Mouse (Mus musculus) heart, adult 8-10 months (tissue): ENCODE results near the gene Polr2e. TPM values are rescaled to one million over a fixed set of nuclear protein-coding genes. Genes with fewer than 3 reads are reported as not detected.
"Not testable (repeated sequence)": the region's sequence is repeated elsewhere in the genome, so short reads cannot be mapped to it uniquely, and the experiment has no call there.

Experiments used
- DNase-seq: peaks from one replicate; pipeline ENCODE4 v3.0.0; 2022; ENCODE audit warnings: low spot score
- total RNA-seq, 4 experiments: library from RNA; stranded (reverse); gene quantifications; 2 replicates each; pipeline ENCODE4 v1.2.4; 2022

The Polr2e gene
- total RNA-seq, 4 experiments from 2014 or later = 91.7 to 106 (median 100) TPM

DNA sequence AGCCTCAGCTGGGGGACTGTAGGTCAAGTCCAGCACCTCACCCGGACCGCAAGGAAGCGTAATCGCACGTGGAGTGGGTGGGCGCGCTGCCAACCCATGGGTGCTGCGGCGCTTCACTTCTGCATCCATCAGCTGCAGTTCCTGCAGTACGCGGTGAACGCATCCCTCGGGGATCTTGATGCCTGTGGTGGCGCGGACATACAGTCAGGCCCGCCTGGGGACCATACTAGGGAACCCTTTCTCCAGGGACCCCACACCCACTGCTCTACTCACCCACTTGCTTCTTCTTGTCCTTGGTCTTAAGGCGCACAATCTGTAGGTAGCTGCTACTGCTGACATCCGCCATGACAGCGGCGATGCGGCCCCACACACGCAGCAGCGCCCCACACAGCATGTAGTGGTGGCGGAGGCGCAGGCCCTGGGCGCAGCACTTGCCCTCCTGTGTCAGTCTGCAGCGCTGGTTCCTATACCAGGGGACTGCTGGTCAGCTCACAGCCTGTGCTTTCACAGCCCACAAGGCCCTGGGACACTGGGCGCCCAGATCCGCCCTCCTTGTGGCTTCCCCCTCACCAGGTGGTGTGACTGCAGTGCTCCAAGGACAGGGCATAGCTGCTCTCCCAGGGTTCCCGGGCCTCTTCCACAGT is 18.2 kb upstream of the Polr2e start:
- DNase-seq = no peak

DNA sequence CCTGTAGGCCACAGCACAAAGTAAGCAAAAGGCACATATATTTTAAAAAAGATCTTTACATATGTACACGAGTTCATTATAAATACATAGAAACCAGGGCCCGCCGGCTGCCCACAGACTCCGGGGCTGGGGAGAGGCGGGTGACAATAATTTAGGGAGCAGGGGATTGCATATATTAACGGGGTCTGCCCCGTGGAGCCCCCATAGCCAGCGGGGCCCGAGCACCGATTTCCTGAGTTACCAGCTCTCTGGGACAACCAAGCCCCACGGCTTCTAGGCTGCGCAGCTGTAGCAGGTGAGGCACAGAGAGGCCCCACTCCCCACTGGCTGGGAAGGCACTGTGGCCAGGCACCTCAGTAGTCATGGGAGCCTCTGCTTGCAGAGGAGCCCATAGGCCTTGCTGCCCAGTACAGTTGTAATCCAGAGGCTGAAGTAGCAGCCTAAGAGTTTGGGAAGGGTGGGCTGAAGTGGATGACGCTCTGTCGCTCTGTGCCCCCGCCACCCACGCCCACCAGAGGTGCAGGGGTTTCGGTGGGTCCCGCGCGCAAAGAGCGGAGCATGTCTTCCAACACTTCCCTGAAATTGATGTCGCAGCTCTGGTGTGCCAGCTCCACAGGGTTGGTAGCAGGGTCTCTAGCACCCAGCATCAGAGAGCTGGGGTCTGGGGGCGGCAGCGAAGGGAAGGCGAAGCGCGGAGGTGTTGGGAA is 17.5 kb upstream of the Polr2e start:
- no peak for DNase-seq

DNA sequence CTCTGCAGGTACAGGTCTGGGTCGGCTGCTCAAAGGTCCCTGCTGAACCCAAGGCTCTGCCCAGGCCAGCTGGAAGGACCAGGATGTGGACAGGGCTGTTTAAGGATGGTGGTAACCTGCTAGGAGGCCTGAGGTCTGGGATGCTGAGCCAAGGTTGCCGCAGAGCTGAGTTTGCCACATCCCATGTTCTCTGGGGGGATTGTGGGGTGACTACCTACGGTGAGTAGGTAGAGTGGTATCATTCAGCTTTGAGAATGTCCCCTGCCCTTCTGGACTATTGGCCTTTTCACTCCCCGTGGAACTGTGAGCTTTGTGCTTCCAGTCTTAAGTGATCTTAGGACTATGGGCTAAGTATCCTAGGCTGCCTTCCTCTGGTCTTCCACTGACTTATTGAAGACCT is 16.9 kb upstream of the Polr2e start:
- no peak for DNase-seq

DNA sequence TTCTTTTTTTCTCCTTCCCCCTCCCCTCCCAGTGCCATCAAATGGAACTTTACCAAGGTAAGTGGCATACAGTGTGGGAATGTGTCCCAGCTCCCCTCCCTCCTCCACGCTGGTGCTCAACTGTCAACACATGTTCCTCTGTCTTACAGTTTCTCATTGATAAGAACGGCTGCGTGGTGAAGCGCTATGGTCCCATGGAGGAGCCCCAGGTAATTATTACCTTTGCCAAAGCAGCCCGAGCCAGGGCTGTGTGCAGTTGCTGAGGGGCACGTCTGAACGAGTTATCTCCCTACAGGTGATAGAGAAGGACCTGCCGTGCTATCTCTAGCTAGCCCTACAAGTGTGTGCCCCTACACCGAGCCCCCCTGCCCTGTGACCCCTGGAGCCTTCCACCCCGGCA is 16.3 kb upstream of the Polr2e start:
- no peak for DNase-seq

DNA sequence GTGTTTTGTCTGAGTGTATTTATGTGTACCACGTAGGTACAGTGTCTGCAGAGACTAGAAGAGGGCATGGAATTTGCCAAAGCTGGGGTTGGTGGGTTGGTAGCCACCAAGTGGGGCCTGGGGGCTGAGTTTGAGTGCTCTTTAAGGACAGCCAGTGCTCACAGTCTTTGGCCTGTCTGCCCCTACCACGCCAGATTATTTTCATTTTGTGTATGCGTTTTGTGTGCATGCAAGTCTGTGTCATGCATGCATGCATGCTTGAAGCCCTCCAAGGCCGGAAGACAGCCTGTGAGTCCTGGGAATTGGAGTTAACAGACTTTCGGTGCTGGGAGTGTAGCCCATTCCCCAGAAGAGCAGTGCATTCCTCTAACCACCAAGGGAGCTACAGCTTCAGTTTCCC is 15.8 kb upstream of the Polr2e start:
- DNase-seq = no peak

DNA sequence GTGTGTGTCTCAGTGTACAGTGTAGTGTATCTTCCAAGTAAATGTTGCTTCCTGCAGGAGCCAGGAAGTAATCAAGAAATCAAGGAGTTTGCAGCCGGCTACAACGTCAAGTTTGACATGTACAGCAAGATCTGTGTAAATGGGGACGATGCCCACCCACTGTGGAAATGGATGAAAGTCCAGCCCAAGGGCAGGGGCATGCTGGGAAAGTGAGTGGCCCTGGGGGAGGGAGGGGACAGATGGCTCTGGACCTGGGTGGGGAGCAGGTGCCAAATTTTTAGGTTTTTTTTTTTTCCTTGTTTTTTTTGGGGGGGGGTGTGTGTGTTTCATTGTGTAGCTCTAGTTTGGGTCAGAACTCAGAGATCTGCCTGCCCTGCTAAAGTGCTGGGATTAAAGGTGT is 15.3 kb upstream of the Polr2e start:
- not testable (repeated sequence) for DNase-seq

DNA sequence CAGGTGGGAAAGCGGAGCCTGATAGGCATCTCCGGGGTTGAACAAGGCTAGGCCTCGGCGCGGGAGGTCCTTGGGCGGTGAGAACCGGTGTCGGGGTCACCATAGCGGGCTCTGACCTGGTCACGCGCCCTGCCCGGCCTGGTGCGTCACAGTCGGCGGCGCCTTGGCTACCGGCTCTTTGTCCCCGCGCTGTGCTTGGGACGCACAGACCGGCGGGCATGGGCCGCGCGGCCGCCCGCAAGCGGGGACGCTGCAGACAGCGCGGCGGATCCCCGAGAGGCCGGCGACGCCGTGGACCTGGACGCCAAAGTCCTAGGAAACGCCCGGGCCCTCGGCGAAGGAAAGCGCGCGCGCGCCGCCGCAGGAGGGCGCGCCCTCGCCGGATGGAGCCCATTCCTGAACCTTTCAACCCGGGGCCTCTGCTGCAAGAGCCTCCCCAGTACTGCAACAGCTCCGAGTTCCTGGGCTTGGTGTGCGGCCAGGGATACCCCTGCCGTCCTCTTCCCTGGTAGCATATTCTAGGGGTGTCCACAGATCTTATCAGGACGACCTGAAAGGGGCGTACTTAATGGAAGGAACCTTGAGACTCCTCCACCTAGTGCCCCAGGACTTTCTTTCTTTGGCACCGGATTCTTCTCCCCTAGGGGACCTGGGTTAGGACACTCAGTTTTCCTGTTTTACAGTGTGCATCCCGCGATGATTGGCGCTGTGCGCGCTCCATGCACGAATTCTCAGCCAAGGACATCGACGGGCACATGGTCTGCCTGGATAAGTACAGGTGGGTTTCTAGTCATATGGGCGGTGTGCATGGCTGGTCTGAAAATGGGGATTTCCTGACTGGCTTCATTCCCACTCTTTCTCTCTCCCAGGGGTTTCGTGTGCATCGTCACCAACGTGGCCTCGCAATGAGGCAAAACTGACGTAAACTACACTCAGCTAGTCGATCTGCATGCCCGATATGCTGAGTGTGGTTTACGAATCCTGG is 14.5 kb upstream of the Polr2e start:
- peak; percentile 60 for DNase-seq

DNA sequence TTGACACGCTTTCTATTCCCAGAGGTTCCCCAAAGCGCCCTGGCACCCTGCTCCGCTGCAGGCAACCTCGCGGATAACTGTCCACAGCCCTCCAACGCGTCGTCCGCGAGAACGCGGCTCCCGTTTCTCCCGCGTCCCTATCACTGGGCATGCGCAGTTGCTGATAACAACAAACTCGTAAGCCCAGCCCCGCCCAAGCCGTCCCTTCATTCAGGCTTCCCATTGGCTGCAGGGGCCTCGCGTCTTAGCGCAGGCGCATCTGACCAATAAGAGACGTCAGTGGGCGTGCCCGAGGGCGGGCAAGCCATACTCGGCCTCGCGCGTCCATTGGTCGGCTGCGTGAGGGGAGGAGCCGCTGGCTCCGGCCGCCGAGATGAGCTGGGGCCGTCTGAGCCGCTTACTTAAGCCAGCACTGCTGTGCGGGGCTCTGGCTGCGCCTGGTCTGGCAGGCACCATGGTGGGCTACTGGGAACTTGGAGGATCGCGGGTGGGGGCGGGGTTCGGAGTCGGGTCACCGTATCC is 13.7 kb upstream of the Polr2e start:
- DNase-seq = peak; percentile 99

DNA sequence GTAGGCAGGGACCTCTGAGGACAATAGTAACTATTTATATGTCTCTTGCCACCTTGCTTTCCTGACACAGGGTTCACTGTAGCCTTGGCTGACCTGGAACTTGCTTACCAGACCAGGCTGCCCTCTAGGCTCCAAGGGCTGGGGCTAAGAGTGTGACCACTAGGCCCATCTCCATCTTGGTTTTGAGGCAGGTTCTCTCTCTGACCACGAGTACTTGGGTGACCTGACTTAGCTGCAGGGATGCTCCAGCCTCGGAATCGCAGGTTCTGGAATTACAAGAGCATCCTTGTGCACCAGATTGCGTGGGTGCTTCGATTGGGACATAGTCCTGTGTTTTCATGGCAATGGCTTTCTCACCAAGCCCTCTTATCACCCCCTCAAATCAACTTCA is 12.8 kb upstream of the Polr2e start:
- no peak for DNase-seq

DNA sequence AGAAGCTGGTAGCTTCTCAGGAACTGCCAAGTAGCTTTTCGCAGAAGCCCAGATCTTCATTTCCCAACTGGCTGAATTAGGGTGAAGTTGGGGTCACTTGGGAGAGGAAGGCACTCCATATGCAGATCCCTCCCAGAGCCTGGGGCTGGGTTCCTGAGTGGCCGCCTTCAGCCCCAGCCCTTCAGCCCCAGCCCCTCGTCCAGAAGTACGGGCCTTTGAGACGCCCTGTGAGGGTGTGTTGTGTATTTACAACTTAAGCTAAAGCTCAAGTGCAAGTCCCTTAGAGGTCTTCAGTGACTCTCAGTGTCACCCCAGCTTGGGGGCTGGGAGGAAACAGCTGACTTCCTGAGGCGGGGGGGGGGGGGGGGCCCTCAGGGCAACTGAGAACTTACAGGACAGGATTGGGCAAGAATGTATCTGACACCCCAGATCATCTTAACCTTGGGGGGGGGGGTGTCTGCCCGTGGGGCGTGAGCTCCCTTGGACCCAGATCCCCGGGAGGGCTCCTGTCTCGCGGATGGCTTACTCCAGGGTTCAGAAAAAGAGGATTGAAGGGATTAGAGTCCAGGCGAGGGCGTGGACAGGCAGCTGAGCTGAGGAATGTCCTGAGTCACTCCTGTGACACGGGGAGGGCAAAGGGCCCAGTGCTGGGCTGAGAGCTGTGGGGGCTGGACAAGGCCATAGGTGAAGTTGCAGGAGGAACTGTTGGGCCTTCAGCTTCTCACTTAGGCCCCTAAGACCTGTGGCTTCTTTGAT is 12.2 kb upstream of the Polr2e start:
- no peak for DNase-seq

DNA sequence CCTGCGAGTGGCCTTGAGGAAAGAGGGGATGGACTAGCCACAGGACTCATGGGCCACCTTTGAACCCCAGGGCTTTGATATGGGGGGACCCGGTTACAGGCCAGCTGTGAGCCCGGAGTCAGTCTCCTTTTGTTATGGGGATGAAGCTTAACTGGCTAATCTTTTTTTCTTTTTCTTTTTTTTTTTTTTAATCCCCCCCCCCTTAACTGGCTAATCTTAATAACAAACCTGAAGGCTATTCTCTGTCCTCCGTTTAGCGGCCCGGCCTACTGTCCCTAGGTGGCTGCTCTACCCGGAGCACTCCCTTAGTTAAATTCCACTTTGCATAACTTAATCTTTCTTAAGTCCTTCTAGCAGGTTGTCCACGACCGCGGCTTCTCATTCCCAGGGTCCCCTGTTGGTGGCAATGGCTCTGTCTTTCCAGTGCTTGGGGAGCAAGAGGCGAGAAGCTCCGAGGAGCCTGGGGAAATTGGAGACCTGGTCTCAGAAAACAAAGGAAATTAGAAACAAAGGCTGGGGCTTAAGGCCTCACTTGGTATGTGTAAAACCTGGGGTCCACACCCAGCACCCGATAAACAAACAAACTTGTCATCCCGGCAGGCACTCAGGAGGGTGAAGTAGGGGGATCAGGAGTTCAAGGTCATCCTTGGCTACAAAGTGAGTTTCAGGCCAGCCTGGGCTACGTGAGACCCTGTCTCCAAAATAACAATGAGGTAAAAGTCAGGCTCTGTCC is 11.5 kb upstream of the Polr2e start:
- no peak for DNase-seq

DNA sequence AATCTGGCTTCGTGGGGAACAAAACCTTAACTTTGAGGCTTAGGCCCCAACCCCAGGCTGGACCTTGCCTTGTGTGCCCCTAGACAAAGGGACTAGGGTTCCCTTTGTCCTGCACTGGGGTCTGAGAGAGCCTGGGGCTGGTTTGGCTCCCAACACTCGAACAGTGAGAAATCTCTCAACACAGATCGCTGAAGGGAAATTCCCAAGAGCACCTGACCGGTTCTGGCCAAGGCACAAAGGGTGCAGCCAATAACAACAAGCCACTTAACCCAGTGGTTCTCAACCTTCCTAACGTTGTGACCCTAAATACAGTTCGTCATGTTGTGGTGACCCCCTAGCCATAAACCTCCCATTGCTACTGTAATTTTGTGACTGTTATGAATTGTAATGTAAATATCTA is 10.6 kb upstream of the Polr2e start:
- no peak for DNase-seq

DNA sequence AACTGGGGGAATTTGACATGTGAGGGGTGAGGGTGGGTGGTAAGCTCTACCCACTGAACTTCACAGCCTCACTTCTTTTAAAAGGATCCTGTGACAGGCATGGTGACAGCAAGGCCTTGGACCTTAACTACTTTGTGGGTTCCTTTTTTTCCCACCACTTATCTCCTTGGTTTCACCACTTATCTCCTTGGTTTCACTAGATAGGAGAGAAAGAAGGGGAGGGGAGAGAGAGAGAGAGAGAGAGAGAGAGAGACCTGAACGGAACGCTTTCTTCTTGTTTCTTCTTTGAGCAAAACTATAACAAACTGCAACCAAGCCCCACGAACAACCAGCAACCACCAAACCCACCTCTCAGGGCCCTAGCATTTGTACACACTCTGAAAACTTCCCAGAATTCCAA is 9.2 kb upstream of the Polr2e start:
- DNase-seq = no peak

DNA sequence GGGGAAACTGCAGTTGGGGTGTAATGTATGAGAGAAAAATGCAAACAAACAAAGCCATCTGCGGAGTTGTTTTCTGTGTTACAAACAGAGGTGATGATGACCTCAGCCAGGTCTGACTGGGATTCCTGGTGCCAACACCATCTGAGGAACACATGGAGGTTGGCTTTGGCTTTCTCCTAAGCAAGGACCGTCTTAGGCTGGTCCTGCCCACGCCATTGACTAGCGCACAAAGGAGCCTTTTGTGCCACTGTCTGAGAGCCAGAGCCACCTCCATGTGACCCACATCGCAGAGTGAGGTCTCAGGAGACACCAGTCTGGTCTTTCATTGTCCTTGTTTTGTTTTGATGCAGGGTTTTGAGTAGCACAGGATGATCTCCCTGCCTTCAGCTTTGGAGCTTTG is 8.8 kb upstream of the Polr2e start:
- no peak for DNase-seq

DNA sequence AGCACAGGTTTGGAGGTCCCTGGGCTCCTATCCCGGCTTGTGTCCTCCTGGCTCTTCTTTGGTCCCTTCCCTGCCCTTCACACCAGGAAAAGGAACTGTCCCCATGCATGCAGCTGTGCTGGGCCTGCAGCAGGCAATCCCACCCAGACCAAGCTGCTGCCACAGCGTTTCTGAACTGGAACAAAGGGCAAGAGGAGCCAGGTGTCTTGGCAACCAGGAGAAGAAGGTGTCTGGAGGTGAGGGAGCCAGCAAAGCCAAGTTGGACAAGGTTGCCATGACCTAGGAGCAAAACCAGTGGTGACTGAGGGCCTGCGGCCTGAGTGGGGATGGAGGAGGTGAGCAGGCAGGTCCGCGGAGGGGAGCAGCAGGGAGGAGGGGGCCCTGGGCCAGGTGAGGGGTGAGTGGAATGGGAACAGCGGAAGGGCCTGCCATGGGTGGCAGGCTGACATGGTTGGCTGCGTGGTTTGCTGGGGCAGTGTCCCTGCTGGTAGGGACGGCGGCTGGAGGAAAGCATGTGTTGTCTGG is 7.5 kb upstream of the Polr2e start, which contains the start of gene Gpx4:
TSS of gene Gpx4 (plus strand) at position 126 of the 525 bp plus-strand sequence.
- DNase-seq = no peak

DNA sequence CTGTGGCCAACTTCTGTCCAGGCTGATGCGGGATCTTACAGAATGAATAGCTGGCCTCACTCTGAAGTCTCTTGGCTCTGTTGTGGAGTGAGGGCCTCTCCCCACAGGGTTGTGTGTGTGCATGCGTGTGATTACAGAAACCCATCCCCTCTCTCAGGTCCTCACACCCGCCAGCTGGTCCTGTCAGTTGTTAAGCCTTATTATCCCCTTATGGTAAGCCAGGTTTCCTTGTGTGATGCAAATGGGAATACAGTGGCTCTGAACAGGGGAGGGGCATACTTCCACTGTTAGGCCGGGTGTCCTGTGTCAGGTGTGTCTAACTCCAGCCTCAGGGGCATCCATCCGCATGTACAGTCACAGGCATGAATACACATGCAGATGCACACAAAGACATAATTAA is 6.2 kb upstream of the Polr2e start:
- no peak for DNase-seq

DNA sequence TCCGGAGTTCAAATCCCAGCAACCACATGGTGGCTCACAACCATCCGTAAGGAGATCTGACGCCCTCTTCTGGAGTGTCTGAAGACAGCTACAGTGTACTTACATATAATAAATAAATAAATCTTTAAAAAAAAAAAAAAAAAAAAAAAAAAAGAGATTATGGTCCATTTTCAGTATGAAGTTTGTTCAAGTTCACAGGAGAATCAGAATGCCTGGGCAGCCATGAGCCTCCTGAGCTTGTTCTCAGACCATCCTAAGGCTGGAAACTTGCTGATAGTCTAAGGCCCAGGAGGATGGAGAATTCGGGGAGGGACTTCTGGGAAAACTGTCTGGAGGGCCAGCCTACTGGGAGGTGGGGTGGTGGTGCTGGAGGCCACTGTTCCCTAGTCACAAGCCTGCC is 5.8 kb upstream of the Polr2e start:
- DNase-seq = not testable (repeated sequence)

DNA sequence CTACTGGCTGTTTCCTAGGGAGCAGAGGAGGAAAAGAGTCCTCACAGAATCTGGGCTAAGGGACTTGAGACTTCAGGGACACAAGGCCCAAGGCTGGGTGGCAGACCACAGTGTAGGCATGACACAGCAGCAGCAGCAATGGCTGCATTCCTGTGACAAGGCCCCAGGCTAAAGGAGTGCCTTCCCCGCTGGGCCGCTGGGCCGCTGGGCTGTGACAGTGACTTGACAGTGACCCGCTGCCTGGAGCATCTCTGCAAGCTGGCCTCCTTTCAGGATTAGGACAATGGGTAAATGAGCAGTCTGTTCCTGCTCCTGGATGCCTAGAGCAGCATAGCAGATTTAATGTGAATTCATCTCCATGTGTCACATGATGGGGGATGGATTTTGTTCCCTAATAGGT is 4.5 kb upstream of the Polr2e start:
- no peak for DNase-seq

DNA sequence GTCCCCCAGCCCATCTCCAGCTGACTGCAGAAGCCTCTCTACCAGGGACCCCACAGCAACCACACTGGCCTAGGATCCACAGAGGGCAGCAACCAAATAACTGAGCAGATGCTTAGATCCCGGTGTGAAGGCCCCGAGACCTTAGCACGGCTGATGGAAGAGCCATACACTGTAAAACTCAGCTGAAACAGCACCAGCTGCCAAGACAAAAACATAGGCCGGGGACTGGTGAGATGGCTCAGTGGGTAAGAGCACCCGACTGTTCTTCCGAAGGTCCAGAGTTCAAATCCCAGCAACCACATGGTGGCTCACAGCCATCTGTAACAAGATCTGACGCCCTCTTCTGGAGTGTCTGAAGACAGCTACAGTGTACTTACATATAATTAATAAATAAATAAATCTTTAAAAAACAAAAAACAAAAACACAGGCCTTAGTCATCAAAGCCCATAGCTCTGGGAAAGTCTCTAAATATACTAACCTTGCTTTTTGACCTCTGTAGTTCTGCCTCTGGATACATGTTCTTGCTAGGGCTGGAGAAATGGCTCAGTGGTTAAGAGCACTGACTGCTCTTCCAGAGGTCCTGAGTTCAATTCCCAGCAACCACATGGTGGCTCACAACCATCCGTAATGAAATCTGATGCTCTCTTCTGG is 1.9 kb upstream of the Polr2e start:
- not testable (repeated sequence) for DNase-seq

DNA sequence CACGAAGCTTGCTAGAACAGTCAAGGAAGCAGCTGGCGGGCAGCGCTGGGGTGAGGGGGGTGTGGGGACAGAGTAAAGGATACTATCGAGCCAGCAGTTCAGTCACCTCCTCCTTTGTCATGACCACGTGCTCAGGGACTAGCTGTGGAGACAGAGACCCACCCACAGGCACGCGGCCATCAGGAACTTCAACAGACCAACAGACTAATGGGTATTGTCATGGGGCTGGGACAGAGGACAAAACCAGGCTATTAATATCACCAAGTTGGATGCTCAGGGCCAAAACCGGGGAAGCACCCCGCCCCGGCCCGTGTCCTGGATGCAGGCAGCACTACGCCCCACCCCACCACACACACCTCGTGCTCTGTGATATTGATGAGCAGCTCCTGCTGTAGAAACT is 2.8 kb downstream of the Polr2e start:
- peak; percentile 87 for DNase-seq
